Mouse (Mus musculus) ES-E14 (cell line): ENCODE measurements around the gene Itpr2. TPM values are rescaled to one million over a fixed set of nuclear protein-coding genes. Genes with fewer than 3 reads are reported as not detected.

Experiments used
- DNase-seq: peaks from one replicate; pipeline ENCODE4 v3.0.0-alpha.2; 2013; ENCODE audit warnings: low read depth, low spot score
- H3K27ac ChIP-seq: 2 replicates; pipeline ENCODE4 v1.5.1; 2012; ENCODE audit warnings: low read depth, mild to moderate bottlenecking, low read length, moderate library complexity, mixed read lengths; ENCODE audit not compliant: poor library complexity, insufficient read depth, severe bottlenecking
- H3K36me3 ChIP-seq: 2 replicates; pipeline ENCODE4 v1.6.1; 2012; ENCODE audit warnings: mild to moderate bottlenecking, low read length, moderate library complexity, mixed read lengths; ENCODE audit not compliant: control insufficient read depth, poor library complexity, insufficient read depth, severe bottlenecking
- H3K4me1 ChIP-seq, 2 experiments: fragments of 150-350 bp in 1 of 2; sonication (generic) in 1 of 2; 2 replicates each; pipeline ENCODE4 v1.6.1; 2012; ENCODE audit warnings: low read length in 2 of 2, mild to moderate bottlenecking in 1 of 2, mixed read lengths in 1 of 2; ENCODE audit not compliant: control insufficient read depth in 2 of 2, insufficient read depth in 2 of 2, poor library complexity in 1 of 2
- H3K4me3 ChIP-seq, 2 experiments: fragments of 150-350 bp in 1 of 2; sonication (generic) in 1 of 2; 2 replicates each; pipeline ENCODE4 v1.5.1; 2012; ENCODE audit warnings: low read length in 2 of 2, low read depth in 1 of 2, mild to moderate bottlenecking in 1 of 2, mixed read lengths in 1 of 2; ENCODE audit not compliant: insufficient read depth in 1 of 2, poor library complexity in 1 of 2, severe bottlenecking in 1 of 2
- H3K9ac ChIP-seq: 2 replicates; pipeline ENCODE4 v1.6.1; 2012; ENCODE audit warnings: low read depth, mild to moderate bottlenecking, low read length, mixed read lengths; ENCODE audit not compliant: poor library complexity, insufficient read depth, severe bottlenecking
- H3K9me3 ChIP-seq: fragments of 150-350 bp; sonication (generic); 2 replicates; pipeline ENCODE4 v1.6.1; 2012; ENCODE audit warnings: low read depth, mild to moderate bottlenecking, low read length; ENCODE audit not compliant: control insufficient read depth, insufficient read depth
- CHD2 ChIP-seq: IDR thresholded peaks from 2 replicates; pipeline ENCODE4 v1.6.1; 2014; ENCODE audit warnings: mild to moderate bottlenecking, low read depth, low read length, inconsistent platforms
- HCFC1 ChIP-seq: IDR thresholded peaks from 2 replicates; pipeline ENCODE4 v1.6.1; 2012; ENCODE audit warnings: low read length, inconsistent platforms, borderline replicate concordance; ENCODE audit not compliant: insufficient read depth
- MAFK ChIP-seq: IDR thresholded peaks from 2 replicates; pipeline ENCODE4 v1.6.1; 2014; ENCODE audit warnings: mild to moderate bottlenecking, low read depth, low read length, inconsistent platforms; ENCODE audit not compliant: insufficient read depth
- ZC3H11A ChIP-seq: IDR thresholded peaks from 2 replicates; pipeline ENCODE4 v1.6.1; 2012; ENCODE audit warnings: low read depth, mild to moderate bottlenecking, inconsistent platforms, low read length, borderline replicate concordance
- ZNF384 ChIP-seq: IDR thresholded peaks from 2 replicates; pipeline ENCODE4 v1.6.1; 2012; ENCODE audit warnings: low read depth, low read length, inconsistent platforms
- in situ Hi-C, 2 experiments: fragments of 600-800 bp; cut with MboI; formaldehyde crosslinking; loops; one replicate each; pipeline ENCODE4 v1.15.1; 2025; ENCODE audit warnings: low sequenced_read_pairs in 2 of 2, inconsistent platforms in 1 of 2; ENCODE audit not compliant: unreplicated experiment in 2 of 2
- total RNA-seq: library from RNA; depleted of rRNA; stranded (reverse); fragments of 300-350 nt; gene quantifications from 2 replicates; pipeline ENCODE4 v1.2.3, GENCODE M21; 2012

Gene Itpr2
- total RNA-seq, 1 experiment = 1.5 TPM

DNA sequence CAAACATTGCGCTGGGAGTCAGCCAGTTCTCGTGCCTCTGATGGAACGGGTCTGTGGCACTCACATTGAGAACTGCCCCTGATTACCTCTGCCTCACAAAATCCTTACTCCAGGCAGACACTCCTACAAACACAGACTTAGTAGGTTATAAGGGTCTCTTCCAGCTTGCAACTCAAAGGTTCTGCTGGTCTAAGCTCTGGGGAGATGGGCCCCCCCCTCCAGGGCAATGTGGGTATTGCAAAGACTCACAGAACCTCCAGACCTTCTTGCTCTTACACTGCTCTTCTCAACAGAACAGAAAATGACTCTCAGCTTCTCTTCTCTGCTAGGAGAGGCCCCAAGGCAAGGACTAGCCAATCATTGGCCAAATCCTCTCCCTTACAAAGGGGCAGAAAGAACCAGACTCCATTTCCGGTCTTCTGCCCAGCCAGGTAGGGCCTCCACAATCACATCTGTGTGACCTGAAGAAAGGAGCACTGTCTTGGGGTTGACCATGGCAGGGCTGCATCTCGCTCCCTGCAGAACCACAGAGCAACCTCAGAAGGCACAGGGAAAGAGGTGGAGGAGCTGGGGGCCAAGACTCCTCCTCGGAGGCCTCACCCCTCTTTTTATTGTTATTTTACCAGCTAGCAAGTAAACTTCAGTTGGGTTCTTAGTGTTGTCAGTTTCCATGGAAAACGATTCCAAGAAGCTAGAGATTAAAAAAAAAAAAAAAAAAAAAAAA lies 244.9 kb downstream of the Itpr2 start:
- Histone ChIP-seq H3K36me3 (no peaks in the 10 kb centered on the region), H3K9me3 (no peaks in the 10 kb centered on the region), H3K9ac (no peak overlapping the region), H3K4me3 (no peak overlapping the region), H3K27ac (no peak overlapping the region), H3K4me1 (0 out of 4 replicates have a peak, but pooled peaks cover 2% of the 10 kb centered on the region in 2 experiments)
- in situ Hi-C loops = no loop called here
- TF ChIP-seq ZNF384 (no peak; the same call in 1 of the 2 replicates), ZC3H11A (no peak), MAFK (no peak), HCFC1 (no peak), CHD2 (no peak)
- no peak for DNase-seq

DNA sequence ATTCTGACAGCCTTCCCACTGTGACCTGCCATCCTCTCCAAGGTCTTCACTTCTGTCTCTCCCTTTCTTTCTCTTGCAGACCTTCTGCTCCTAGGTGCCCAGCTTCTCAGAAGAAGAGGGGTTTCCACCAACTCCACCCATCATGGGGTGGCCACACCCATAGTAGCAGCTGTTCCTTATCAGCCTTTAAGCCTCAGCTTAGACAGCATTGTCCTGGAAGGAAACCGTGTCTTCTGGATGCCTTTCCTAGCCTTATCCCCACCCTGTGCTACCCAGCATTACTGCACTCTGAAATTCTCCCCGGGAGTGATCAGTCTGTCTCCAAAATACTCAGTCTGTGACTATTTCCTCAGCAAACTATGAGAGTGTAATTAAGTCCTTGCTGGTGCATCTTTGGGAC lies 245.6 kb downstream of the Itpr2 start:
- TF ChIP-seq HCFC1 = no peak
- DNase-seq = no peak

DNA sequence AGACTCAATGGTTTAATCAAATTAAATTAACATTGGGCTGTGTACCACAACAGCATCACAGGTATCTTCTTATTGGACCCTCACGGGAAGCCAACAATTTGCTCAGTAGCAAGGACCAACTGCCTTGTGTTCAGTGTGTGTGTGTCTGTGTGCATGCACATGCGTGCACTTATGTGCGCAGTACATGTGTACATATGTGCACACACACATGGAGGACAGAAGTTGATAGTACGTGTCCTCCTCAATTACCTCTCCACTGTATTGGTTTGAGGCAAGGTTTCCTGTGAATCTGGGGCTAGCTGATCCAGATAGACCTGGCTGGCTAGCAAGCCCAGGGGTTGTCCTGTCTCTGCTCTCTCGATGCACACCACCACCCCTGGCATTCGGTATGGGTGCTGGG lies 246.4 kb downstream of the Itpr2 start:
- H3K36me3 ChIP-seq = no peaks in the 10 kb centered on the region
- no peak overlapping the region for H3K27ac ChIP-seq
- in situ Hi-C loops = no loop called here
- DNase-seq = no peak
- 0 out of 4 replicates have a peak, but pooled peaks cover 2% of the 10 kb centered on the region in 2 experiments for H3K4me1 ChIP-seq
- H3K9me3 ChIP-seq = no peaks in the 10 kb centered on the region
- no peak overlapping the region for H3K9ac ChIP-seq
- H3K4me3 ChIP-seq = no peak overlapping the region
- TF ChIP-seq CHD2 (no peak), ZC3H11A (no peak), ZNF384 (no peak), MAFK (no peak), HCFC1 (no peak)

More for the DNA sequence above, 245.6 kb downstream of the Itpr2 start:
- Histone ChIP-seq H3K36me3 (no peaks in the 10 kb centered on the region), H3K27ac (no peak overlapping the region), H3K9me3 (no peaks in the 10 kb centered on the region), H3K4me3 (no peak overlapping the region), H3K9ac (no peak overlapping the region), H3K4me1 (0 out of 4 replicates have a peak, but pooled peaks cover 2% of the 10 kb centered on the region in 2 experiments)
- in situ Hi-C loops = no loop called here

DNA sequence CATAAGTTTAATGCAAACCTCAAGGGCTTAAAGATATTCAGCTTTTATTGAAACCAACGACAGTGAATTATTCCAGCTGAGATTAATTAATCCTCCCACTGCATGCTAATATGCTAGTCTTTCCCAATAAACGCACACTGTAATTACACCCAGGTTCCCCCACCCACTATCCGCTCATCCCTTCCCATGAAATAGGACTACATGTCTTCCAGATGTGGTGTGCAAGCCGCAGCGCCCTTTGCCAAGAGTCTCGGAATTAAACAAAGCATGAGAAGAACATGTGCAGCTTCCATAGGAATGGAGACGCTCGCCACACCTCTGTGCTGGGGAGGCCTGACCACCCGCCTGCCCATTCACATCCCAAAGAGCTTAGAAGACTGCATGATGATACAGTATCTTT lies 247.1 kb downstream of the Itpr2 start:
- no peak for DNase-seq
- TF ChIP-seq ZNF384 (no peak), MAFK (no peak), HCFC1 (no peak), CHD2 (no peak), ZC3H11A (no peak)
- in situ Hi-C loops = no loop called here
- Histone ChIP-seq H3K9ac (no peak overlapping the region), H3K4me3 (no peak overlapping the region), H3K27ac (no peak overlapping the region), H3K4me1 (0 out of 4 replicates have a peak, but pooled peaks cover 2% of the 10 kb centered on the region in 2 experiments), H3K9me3 (no peaks in the 10 kb centered on the region), H3K36me3 (no peaks in the 10 kb centered on the region)
